Mouse (Mus musculus): ENCODE data around the gene Ggt6.

- TF ChIP-seq CTCF (IDR thresholded peaks at IDR 0.05; ENCODE audit: extremely low read depth, insufficient read depth, low read length) = no peak
- no peak for TF ChIP-seq POLR2A (IDR thresholded peaks at IDR 0.05; ENCODE audit: extremely low read depth, insufficient read depth, low read length)
Observed at GRCm38 (mm10) chr11:72407081-72407480, 28.2 kb upstream of the Ggt6 start.
